Mouse (Mus musculus): ENCODE measurements around the gene Adamts7. TPM values are rescaled to one million over a fixed set of nuclear protein-coding genes. Genes with fewer than 3 reads are reported as not detected.

Adamts7 gene
- total RNA-seq, 2 experiments from 2014 or later = 23.4 to 27.5 TPM

- no peak for DNase-seq
- intact Hi-C loops (cut with DNase I) = no loop called here
Measured at GRCm38 (mm10) chr9:90250141-90250775, 87.4 kb downstream of the Adamts7 start.

- no peak for DNase-seq
- intact Hi-C loops (cut with DNase I) = no loop called here
Measured at GRCm38 (mm10) chr9:90250964-90251750, 88.3 kb downstream of the Adamts7 start.

GRCm38 (mm10) chr9:90253181-90253580 is 90.3 kb downstream of the Adamts7 start:
- no peak for DNase-seq
- intact Hi-C loops (cut with DNase I) = no loop called here

- DNase-seq = no peak
- intact Hi-C loops (cut with DNase I) = no loop called here
Measured at GRCm38 (mm10) chr9:90255844-90256405, 93.1 kb downstream of the Adamts7 start.

GRCm38 (mm10) chr9:90257220-90257619 is 94.4 kb downstream of the Adamts7 start:
- DNase-seq = no peak

More at GRCm38 (mm10) chr9:90257220-90257619, 94.4 kb downstream of the Adamts7 start:
- intact Hi-C loops (cut with DNase I) = no loop called here

Other genes with a start within 250 kb of the Adamts7 start
- gene Ctsh, start 108.9 kb upstream of the Adamts7 start, total RNA-seq (2021) = 10 to 100 TPM; 39.9 to 40.0 TPM
- 100 to 1,000 TPM; 249 to 263 TPM for gene Morf4l1, start 48.3 kb upstream of the Adamts7 start, total RNA-seq (2021)
- gene Tbc1d2b, start 107.7 kb downstream of the Adamts7 start, total RNA-seq (2021) = 10 to 100 TPM; 14.6 to 16.7 TPM

All from heart, postnatal 14 days (tissue).